Mouse (Mus musculus) erythroblast, embryonic 14.5 days (primary cell): ENCODE data around the gene Dgka.

Experiments used
- GATA1 ChIP-seq: IDR thresholded peaks from 2 replicates; pipeline ENCODE4 v1.6.1; 2012; ENCODE audit warnings: low read length, inconsistent platforms, mixed read lengths
- TAL1 ChIP-seq: IDR thresholded peaks from 3 replicates; pipeline ENCODE4 v1.6.1; 2012; ENCODE audit warnings: low read length, inconsistent platforms, mixed read lengths

DNA sequence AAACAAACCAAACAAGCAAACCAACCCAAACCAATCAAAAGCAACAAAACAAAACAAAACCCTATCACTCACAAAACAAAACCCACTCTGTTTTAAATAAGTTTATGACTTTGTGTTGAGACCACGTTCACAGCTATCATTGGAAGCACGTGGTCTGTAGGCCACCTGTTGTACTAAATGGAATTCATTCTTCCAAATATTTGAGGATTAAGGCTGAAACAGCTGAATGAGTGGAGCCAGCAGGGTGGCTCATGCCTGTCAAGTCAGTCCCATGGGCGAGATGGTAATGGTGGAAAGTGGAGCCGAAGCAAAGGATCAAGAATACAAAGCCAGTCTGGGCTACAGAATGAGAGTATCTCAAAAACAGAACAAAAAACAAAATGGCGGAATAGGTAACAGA is 43.9 kb downstream of the Dgka start:
- TF ChIP-seq GATA1 (no peak), TAL1 (no peak)
